Mouse (Mus musculus): ENCODE data around the gene Chtop. TPM values are rescaled to one million over a fixed set of nuclear protein-coding genes. Genes with fewer than 3 reads are reported as not detected.
A peak's percentile ranks its signal among the peaks of the same experiment; 100 is the strongest.

The Chtop gene
- total RNA-seq, 2 experiments from 2014 or later: 126 to 128 TPM

GRCm38 (mm10) chr3:90466311-90466766 lies 43.0 kb downstream of the Chtop start:
- peak; percentile 82 to 85 for DNase-seq
- intact Hi-C loops (cut with DNase I): loop anchor here (1.0 to 5.0 kb wide), 2 partner anchors 34 to 54 kb away; partner anchors contain the start of gene Ints3

- DNase-seq: peak; percentile 61 to 64
- intact Hi-C loops (cut with DNase I): loop anchor here (1.0 to 5.0 kb wide), 3 partner anchors 17 to 53 kb away; partner anchors contain the start of gene Ints3
Measured at GRCm38 (mm10) chr3:90465686-90466310, 43.5 kb downstream of the Chtop start, which contains the start of gene Npr1. Gene Npr1 (minus strand): TSS chr3:90465866.

GRCm38 (mm10) chr3:90465081-90465685 lies 44.1 kb downstream of the Chtop start:
- intact Hi-C loops (cut with DNase I): loop anchor here (1.0 to 5.0 kb wide), 2 partner anchors 17 to 33 kb away; partner anchors contain the start of gene Ints3
- DNase-seq: peak; percentile 54 to 64

- intact Hi-C loops (cut with DNase I): loop anchor here (1.0 to 5.0 kb wide), 2 partner anchors 16 to 32 kb away; partner anchors contain the start of gene Ints3
- DNase-seq: peak; percentile 34 to 56
Measured at GRCm38 (mm10) chr3:90464552-90465080, 44.7 kb downstream of the Chtop start.

- DNase-seq: peak in 1 of 2 experiments; percentile 12
- intact Hi-C loops (cut with DNase I): no loop called here
Measured at GRCm38 (mm10) chr3:90462579-90462978, 46.7 kb downstream of the Chtop start.

GRCm38 (mm10) chr3:90461935-90462334 lies 47.4 kb downstream of the Chtop start:
- DNase-seq: no peak
- intact Hi-C loops (cut with DNase I): no loop called here

GRCm38 (mm10) chr3:90460315-90460714 lies 49.0 kb downstream of the Chtop start:
- intact Hi-C loops (cut with DNase I): no loop called here
- no peak for DNase-seq

GRCm38 (mm10) chr3:90459727-90460126 lies 49.6 kb downstream of the Chtop start:
- intact Hi-C loops (cut with DNase I): no loop called here
- no peak for DNase-seq

- intact Hi-C loops (cut with DNase I): no loop called here
- DNase-seq: no peak
Measured at GRCm38 (mm10) chr3:90454931-90455330, 54.4 kb downstream of the Chtop start.

- intact Hi-C loops (cut with DNase I): no loop called here
- DNase-seq: peak in 1 of 2 experiments; percentile 17
Measured at GRCm38 (mm10) chr3:90451396-90452095, 57.8 kb downstream of the Chtop start.

GRCm38 (mm10) chr3:90450874-90451273 lies 58.4 kb downstream of the Chtop start:
- intact Hi-C loops (cut with DNase I): no loop called here
- DNase-seq: no peak

Other genes starting within 250 kb of the Chtop start
- gene Dennd4b, start 244.3 kb downstream of the Chtop start, total RNA-seq (2021): 10 to 100 TPM; 16.8 to 19.7 TPM
- gene Gatad2b, start 216.3 kb downstream of the Chtop start, total RNA-seq (2021): 10 to 100 TPM; 56.6 to 59.5 TPM
- 1 to 10 TPM; 1.9 to 3.3 TPM for gene Slc27a3, start 119.6 kb downstream of the Chtop start, total RNA-seq (2021)
- gene Ints3, start 75.9 kb downstream of the Chtop start, total RNA-seq (2021): 10 to 100 TPM; 24.4 to 28.3 TPM
- gene Npr1, start 43.6 kb downstream of the Chtop start, total RNA-seq (2021): 10 to 100 TPM; 35.4 to 37.8 TPM
- 10 to 100 TPM; 55.3 to 57.5 TPM for gene Ilf2, start 33.4 kb downstream of the Chtop start, total RNA-seq (2021)
- 10 to 100 TPM; 55.9 to 62.7 TPM for gene Snapin, start 18.5 kb downstream of the Chtop start, total RNA-seq (2021)
- gene S100a1, start 4.9 kb upstream of the Chtop start, total RNA-seq (2021): 100 to 1,000 TPM; 418 to 437 TPM
- gene S100a13, start 4.9 kb upstream of the Chtop start, total RNA-seq (2021): 10 to 100 TPM; 40.6 to 42.3 TPM
- gene S100a14, start 17.4 kb upstream of the Chtop start, total RNA-seq (2021): not detected
- gene S100a16, start 27.8 kb upstream of the Chtop start, total RNA-seq (2021): 100 to 1,000 TPM; 108 to 126 TPM
- gene S100a3, start 51.1 kb upstream of the Chtop start, total RNA-seq (2021): not detected
- gene S100a2, start 80.7 kb upstream of the Chtop start, total RNA-seq (2021): not detected
- not detected for gene Gm42674, start 92.4 kb upstream of the Chtop start, total RNA-seq (2021)
- gene S100a4, start 94.3 kb upstream of the Chtop start, total RNA-seq (2021): 10 to 100 TPM; 10.3 to 11.7 TPM
- gene S100a5, start 99.0 kb upstream of the Chtop start, total RNA-seq (2021): not detected
- gene S100a6, start 103.4 kb upstream of the Chtop start, total RNA-seq (2021): 10 to 100 TPM; 81.8 to 85.3 TPM
- gene S100a7a, start 144.5 kb upstream of the Chtop start, total RNA-seq (2021): under 1 TPM in 1 of 2 experiments, not detected in 1; 0.20 TPM
- gene S100a8, start 159.5 kb upstream of the Chtop start, total RNA-seq (2021): 1 to 10 TPM; 3.7 to 4.7 TPM
- 1 to 10 TPM; 5.2 to 6.7 TPM for gene S100a9, start 186.2 kb upstream of the Chtop start, total RNA-seq (2021)
- not detected for gene Pglyrp4, start 217.4 kb upstream of the Chtop start, total RNA-seq (2021)

Measured in heart, postnatal 10 days (tissue).